Mouse (Mus musculus) megakaryocyte-erythroid progenitor cell, adult 5-6 weeks (primary cell): ENCODE measurements around the gene Nup210l. TPM values are rescaled to one million over a fixed set of nuclear protein-coding genes. Genes with fewer than 3 reads are reported as not detected.

Experiments used
- ATAC-seq: replicated peaks from 2 replicates; pipeline ENCODE4 v1.8.0; 2016; ENCODE audit warnings: mild to moderate bottlenecking, inconsistent platforms; ENCODE audit not compliant: severe bottlenecking, poor library complexity, low FRiP score, low TSS enrichment
- total RNA-seq, 2 experiments: library from RNA; stranded (forward) in 1 of 2; stranded (reverse) in 1 of 2; fragments of 200-1000, 215-1000 nt in 1 of 2; fragments of >200 nt in 1 of 2; fragmentation: Nextera tagmentation in 1 of 2; gene quantifications; 2 replicates each; pipeline ENCODE4 v1.2.3; 2014 to 2017

Gene Nup210l
- total RNA-seq, 2 experiments from 2014 or later: not detected

DNA sequence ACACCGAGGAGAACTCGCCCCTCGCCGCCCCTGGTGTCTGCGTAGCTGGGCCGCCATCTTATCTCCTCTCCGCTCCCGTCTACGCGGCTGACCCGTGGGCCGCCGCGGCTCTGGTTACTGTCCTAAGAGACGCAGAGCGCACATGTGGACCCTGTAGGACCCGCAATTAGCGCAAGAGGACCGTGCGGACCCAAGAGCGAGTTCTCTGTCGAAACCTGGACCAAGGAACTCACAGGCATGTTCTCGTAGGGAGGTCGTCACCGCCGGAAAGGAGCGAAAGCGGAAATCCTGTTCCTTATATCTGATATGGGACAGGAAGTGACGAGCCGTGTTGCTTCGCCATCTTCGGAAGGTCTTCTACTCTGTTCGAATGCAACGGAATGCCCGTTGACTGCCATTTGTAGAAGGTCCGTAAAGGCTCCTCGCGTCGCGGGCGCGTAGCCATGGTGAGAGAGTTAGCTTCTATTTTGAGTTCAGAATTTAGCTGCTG lies 109.5 kb downstream of the Nup210l start, which contains the start of the genes Rps27 and Rab13:
Gene Rps27 (minus strand): TSS at position 275 of the 490 bp plus-strand sequence.
Gene Rab13 (plus strand): TSS at position 319 of the 490 bp plus-strand sequence.
- ATAC-seq: peak; percentile 93

DNA sequence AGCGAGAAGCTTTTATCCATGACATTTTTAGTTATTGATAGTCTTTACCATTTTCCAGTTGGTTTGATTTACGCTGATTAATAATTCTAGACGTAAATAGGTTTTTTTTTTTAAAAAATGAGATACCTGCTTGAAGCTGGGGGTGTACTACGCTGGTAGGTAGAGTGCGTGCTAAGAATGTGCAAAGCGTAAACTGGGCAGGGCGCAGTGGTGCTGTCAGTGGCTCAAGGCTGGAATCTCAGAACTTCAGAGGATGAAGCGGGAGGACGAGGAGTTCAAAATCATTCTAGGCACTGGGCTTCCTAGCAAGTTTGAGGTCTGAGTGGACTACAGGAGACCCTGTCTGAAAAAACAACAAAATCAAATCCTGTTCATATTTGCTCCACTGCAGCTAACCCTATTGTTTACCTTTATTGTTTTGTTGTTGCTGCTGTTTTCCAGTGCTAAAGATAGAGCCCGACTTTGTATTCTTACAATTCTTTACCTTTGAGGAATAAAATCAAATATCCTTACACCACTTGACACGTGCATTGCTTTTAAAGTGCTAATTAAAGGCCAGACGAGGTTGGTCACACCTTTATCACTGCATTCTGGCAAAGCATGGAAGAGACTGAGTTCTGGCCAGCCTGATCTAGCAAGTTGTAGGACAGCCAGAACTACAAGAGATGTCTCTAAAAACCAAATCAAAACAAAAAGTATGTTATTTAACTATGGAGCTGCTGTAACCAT lies 110.2 kb downstream of the Nup210l start:
- ATAC-seq: no peak

DNA sequence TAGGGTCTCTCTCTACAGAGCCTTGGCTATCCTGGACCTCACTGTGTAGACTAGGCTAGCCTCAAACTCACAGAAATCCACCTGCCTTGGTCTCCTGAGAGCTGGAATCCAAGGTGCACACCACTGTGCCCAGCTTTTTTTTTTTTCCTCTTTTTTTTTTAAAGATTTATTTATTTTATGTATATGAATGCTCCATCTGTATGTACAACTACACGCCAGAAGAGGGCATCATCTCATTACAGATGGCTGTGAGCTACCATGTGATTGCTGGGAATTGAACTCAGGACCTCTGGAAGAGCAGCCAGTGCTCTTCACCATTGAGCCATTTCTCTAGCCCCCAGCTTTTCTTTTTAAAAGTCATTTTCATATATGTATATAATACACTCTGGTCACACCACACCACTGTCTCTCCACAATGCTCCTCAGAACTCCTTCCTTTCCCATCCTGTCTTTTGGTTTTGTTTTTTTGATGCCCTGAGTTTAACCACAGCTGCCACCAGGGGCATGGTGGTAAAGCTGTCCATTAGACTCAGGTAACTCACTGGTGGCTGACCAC lies 112.0 kb downstream of the Nup210l start:
- no peak for ATAC-seq

DNA sequence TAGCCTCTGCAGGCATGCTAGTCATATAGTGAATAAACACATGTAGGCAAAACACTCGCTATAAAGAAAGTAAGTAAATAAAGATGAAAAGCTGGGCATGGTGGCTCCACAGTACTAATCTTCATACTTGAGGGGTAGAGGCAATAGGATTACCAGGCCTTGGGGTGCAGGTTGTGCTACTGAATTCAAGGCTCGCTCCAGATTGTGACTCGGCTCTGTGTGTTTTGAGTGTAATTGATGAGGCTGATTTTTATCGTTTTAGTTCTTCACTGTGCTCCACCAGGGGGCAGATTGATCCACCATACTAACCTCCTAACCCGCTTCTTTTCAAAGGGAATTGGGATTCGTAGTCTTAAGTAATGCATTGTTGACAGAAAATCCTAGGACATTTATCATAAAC lies 116.2 kb downstream of the Nup210l start:
- peak; percentile 71 for ATAC-seq

DNA sequence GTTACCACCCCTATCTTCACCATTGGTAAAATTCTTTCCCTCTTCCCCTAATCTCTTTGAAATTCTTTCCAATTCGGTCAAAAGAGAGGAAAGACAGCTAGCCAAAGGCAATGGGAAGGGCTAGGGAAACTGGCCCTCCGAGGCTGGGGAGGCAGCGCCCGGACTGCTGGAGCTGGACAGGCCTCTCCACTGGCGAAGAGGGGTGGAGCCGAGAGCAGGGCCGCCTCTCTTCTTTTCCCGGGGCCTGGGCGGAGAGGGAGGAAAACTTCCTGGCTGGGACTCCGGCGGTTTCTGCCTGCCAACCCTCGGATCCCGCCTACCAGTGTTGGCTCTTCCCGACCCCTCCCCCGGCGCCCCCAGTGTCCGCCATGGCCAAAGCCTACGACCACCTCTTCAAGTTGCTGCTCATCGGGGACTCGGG lies 116.6 kb downstream of the Nup210l start:
- no peak for ATAC-seq

DNA sequence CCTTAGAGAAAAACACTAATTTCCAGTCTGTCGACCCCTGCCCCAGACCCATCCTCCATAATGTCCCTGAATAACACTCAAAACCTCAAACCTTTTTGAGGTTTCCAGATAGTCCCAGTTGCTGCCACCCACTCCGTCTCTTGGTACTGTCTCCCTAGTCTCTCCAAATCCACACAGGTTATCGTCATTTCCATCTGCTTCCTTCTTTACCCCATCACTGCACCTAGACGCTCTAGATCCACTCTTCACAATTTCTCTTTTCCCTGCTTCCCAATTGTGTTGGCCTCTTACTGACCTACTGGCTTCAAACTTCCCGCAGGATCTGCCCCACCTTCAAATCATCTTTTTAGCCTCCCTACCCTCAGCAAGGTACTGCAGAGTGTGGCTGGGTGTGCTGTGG lies 117.2 kb downstream of the Nup210l start:
- no peak for ATAC-seq

DNA sequence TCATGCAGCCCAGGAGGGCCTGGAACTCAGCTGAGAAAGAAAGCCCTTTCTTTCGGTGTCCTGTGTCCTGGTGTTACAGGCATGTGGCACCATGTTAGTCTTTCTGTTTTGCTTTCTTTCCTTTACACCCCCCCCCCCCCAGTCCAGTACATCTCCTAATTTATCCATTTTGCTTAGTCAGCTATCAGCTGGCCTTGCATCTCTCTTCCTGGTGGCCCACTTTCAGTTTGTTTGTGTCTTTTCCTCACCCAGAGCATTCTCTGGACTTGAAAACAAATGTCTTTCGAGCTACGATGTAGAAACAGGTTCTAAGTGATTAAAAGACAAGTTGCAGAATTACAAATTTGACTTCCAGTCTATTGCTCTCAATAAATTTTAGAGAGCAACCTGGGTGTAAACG lies 118.5 kb downstream of the Nup210l start:
- ATAC-seq: no peak

DNA sequence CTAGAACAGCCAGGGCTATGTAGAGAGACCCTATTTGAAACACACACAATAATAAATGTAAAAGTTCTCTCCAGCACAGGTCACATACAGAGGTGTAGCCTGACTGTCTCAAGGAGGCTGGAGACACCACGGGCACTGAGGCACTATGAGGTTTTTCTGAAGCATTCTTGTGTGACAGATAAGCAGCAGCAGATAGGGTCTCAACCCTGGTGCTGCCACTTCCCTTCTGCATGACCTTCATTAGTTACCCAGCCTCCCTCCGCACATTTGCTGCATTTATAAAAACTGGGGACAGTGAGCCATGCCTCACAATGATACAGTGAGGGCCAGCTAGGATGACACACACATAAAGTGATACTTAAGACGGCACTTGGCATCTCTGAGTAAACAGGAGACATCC lies 119.0 kb downstream of the Nup210l start:
- no peak for ATAC-seq

DNA sequence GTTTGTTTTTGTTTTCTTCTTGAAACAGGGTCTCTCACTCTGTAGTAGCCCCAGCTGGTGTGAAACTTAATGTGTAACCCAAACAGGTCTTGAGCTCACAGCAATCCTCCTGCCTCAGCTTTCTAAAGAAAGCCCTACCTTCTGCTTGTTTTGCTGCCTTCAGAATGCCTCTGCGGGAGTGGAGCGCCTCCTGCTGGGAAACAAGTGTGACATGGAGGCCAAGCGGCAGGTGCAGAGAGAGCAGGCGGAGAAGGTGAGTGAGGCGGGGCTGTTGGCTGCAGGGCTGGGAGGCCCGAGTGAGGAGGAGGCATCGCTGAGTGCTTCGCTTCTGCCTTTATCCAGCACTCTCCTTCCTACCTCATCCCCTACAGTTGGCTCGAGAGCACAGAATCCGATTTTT lies 120.4 kb downstream of the Nup210l start:
- ATAC-seq: no peak

DNA sequence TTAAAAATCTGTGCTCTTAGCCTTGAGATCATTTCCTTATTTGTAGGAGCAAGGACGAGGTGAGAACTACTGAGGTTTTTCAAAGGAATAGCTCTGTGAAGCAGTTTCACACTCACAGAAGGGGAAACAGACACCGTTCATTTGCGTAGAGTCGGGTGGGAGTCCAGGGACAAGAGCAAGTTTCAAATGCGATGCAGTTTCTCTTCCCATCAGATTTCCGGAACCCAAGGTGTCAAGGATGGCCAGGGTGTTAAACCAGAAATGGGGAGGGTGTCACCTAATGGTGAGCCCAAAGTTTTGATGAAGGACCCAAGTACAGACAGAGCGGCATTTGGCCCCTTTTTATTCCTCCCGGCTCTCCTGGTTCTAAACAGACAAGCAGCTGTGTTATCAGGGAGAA lies 127.1 kb downstream of the Nup210l start:
- no peak for ATAC-seq

DNA sequence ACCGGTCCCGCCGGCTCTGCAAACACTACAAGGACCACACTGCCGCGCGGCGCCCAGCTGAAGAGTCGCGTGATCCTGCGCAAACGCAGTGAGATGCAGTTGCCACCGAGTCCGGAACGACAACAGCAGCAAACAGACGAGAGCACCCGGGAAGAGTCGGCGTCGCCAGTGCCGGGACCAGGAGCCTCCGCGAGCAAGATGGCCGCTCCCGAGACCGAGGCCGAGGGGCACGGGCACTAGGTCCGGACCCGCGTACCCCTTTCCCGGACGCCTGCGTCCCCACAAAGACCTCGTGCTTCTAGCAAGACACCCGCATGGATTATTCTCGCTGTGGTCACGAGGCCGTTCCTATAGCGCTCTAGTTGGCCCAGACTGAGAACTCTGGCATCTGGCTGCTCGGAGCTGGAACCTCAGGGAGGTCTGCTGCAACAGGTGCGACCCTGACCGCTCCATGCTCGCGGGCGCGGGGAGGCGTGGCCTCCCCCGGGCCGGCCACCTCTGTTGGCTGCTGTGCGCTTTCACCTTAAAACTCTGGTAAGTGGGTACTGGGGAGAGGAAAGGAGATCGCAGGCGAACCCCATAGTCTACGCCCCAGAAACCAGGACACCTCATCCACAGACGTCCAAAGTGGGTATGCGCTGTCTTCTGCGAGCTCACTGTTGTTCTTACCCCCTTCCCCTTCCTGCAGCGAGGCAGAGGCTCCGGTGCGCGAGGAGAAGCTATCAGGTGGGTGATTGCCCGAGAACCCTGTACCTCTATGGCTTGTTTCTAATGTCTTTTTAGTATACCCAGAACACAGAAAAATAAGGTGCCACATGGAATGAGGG lies 127.8 kb downstream of the Nup210l start, which contains the start of gene Jtb:
Gene Jtb (plus strand): TSS at position 91 of the 827 bp plus-strand sequence.
- ATAC-seq: peak; percentile 98

DNA sequence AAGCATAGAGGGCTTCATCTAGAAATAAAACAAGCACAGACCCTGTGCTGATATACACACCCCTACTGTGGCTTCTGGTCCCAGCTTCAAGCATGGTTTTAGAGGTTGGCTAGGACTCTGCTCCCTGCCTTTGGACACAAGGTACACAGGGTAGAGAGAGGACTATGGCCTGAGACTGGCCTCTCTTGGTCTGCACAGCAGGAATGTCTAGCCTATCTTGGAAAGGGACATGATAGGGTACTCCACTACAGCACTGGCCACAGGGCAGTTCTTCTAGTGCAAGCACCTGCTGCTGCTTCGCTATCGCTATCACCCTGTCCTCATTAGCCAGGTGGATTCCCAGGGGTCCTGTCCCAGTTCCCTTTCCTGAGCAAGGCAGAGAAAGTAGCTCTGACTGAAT lies 137.3 kb downstream of the Nup210l start:
- no peak for ATAC-seq

DNA sequence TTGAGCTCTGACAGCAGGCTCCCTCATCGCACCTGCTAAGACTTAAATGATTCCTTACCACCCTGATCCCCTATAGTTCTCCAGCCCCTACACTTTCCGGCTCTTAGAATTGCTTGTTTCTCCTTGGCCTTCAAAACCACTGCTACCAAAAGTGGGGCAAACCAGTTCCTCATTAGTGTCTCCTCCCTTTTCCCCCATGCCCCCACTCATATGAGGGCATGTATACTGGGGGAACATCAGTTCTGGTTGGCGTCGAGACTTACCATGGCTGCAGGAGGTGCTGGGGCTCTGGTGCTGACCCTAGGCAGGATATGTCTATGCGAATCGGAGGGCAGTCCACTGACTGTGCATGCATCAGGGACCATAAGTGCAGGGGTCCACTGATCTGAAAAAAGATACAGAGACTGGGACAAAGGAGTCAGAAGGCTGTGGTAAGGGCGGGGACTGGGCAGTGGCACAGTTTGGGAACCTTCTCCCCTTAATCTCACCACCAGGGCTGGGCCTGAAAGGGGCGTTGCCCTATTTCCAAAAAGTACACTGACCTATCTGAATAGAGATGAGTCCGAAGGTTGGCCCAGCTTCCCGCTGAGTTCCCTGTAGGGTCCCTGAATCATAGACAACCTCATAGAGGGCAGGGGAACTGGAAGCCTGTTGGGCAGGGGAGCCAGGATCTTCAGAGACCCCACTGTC lies 137.9 kb downstream of the Nup210l start:
- ATAC-seq: peak; percentile 48

DNA sequence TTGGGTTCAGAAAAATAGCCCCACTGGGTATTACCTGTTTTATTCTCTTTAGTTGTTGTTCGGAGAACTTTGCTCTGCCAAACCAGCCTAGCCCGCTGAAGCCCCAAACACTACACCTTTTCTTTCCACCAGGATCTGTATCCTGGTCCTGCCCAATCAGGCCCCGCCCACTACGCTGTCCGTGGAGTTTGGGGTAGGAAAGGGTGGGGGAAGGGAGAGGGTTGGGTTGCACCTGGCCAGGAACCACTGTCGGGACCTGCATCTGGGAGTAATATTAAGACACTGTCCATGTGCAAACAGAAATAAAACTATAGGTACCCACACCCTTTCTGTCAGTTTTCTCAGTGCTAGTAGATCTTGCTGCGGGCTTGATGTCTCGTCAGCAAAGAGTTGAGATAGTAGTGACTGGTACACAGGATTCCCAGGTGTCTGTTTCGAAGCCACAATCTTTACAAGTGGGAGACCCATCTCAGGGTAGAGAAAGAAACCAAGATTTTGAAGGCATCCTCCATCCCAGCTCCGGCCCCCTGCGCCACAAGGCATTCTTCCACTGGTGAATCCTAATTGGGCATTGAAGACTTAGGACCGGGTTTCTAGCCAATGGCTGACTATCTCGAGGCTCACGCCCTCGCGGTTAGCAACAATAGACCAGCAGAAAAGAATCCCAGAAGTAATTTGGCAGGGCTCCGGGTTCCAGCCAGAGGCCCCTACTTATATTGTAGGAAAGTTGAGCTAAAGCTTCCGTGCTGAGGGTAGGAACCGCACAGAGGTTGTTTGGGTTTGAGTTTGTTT lies 139.2 kb downstream of the Nup210l start, which contains the start of gene Creb3l4:
Gene Creb3l4 (minus strand): TSS at position 529 of the 792 bp plus-strand sequence.
- no peak for ATAC-seq

DNA sequence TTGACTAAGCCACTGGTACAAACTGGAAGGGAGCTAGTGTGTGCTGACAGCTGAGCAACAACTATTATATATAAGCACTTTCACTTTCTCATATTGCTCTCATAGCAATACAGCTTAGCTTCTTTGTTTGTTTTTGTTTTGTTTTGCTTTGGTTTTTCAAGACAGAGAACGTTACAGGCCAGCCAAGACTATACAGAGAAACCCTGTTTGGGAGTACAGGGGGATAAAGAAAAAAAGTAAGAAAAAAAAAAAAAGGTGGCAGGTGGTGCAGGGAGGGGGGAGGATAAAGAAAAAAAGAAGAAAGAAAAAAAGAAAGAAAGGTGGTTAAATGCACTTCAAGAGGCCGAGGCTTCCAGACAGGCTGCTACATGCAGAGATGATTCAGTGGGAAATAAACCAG lies 141.5 kb downstream of the Nup210l start:
- no peak for ATAC-seq

DNA sequence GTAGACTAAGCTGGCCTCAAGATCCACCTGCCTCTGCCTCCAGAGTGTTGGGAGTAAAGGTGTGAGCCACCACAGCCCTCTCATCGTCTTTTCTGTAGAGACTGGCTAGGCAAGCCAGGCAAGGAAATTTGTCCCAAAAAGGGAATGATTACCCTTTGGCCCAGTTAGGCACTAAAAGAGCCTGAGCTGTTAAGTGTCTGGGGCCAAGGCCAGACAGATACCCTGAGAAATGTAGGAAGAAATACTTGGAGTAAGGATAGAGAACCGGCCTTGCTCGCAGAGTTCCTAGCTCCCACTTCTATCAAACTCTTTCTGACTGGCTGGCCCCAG lies 143.7 kb downstream of the Nup210l start:
- ATAC-seq: no peak

DNA sequence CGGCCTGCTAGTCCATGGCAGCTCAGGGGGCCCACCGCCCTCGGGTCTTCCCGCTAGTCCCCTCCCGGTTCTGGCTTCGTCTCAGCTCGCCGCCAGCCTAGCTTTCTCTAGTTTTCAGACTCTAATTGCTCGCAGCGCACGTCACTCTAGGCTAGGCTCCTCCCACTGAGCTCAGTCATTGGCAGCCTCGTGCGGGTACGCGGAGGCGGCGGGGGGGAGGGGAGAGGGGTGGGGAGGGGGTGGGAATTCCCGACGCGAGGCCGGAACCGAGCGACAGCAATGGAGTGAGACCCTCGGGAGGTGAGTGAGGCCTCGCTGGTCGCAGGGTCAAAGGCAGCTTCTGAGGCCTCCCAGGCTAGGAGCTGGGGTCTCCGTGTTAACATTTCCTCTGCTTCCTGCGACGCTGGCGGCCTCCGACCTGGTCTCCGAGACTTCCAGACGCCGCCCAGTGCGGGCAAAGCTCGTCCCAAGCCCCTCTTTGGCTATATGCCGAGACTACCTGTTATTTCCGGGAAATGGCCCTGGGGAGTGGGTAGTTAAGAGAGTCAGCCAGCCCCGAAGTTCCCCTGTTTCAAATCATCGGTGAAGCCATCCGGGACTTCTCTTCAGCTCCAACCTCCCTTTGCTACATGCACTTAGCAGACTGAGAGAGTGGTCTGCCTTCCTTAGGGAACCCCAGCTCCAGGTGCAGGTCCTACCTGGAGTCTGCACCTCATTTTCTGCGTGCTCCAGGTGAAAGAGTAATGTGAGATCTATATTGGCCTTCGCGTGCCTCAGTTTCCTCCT lies 144.2 kb downstream of the Nup210l start, which contains the start of gene Slc39a1:
Gene Slc39a1 (plus strand): TSS at position 213 of the 786 bp plus-strand sequence.
- ATAC-seq: peak; percentile 94

DNA sequence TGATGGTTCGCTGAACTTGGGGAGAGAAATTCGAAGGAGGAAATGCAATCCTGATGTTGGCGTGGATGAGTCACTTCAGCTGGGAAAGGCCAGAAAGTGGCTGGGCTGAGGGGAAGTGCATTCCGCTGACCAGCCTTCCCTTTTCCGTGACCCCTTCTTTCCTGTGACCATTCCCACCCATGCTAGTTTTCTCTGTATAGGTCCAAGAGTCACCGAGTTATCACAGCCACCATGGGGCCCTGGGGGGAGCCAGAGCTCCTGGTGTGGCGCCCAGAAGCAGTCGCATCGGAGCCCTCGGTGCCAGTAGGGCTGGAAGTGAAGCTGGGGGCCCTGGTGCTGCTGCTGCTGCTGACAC lies 144.8 kb downstream of the Nup210l start:
- peak; percentile 41 for ATAC-seq
